Mouse (Mus musculus) frontal cortex, postnatal 25 days (tissue): Measurements from ENCODE around the gene Rlbp1.

Experiments
- DNase-seq, 2 experiments: peaks; one replicate each; pipeline ENCODE4 v3.0.0; 2022; ENCODE audit warnings: low spot score in 2 of 2

Gene Rlbp1

DNA sequence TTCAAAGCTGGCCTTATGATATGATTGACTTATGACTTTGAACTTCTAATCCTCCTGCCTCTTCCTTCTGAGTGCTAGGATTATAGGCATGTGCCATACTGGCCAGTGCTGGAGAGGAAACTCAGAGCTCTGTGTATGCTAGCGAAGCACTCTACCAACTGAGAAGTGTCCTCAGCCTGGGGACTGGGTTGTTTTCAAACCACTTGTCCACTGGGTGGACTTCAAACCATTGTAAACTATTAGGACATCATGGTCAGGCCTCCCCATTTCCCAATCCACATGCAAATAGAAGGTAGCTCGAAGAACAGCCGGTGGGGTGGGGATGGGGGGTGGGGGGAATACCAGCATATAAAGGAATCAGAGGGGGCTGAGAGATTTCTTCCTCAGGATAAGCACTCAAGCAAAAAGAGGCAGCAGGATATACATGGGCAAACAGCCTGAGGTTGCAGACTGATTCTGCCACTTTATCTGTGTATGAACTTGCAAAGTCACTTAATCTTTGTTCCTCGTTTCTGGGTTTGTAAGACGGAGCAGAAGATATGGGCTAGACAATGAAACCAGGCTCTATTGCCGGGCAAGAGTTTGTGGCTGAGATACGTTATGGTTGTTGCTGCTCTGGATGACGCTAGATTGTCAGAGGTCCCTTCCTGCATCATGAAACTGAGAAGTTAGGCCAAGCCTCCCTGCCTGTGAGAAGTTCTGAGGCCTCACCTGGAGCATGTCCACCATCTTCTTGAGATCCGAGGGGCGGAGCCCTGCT is 10.2 kb downstream of the Rlbp1 start:
- no peak for DNase-seq

DNA sequence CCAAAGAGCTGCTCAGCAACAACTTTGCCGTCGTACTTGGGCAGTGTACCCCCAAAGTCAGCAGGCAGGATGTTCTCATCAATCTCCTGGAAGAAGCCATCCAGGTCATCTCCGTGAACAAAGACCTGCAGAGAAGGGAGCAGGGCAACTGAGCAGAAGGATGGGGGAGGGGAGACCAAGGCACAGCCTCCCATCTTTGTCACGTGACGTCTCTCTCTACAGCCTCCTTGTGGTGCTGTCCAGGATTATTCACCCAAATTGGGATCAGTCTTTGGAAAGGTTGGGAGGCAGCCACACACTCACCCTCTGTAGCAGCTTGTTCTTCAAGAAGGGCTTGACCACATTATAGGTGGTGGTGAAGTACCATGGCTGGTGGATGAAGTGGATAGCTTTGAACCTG is 11.3 kb downstream of the Rlbp1 start:
- no peak for DNase-seq

DNA sequence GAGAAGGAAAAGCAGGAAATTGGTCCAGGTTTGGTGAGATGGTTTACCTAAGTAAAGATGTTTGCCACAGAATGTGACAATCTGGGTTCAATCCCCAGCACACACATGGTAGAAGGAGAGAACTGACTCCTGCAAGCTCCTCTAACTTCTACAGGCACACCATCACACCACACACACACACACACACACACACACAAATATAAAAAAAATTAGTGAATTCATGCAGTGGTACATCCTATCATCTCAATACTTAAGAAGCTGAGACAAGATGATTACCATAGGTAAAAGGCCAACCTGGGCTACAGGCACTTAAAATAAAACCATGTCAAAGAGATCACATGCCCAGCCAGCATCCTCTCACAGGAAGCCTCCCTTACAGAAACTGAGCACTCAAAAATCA is 12.8 kb downstream of the Rlbp1 start:
- no peak for DNase-seq

DNA sequence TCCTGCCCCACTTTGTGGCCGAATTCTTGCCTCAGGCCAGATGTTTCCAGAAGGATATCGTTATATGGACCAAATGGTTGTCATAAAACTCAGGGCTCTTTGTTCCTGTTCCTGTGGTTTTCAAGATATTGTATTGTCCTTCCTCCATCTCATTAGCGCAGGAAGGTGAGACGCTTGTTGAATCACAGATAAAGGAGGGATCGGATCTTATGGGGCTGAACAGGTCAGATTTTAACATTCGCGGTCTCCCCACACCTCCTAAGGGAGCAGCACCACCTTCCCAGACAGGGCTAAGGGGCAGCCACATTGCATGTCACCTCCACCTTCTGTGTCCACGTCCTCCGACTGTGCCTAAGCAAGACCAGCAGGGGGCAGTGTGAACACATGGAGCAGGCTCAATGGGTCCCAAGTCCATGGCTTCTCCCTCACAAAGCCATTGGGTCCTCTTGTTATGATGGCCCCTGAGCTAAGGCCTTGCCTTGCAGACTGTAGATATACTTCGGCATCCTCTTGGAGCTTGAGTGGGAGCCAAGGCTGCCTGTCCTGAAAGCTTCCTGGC is 15.4 kb downstream of the Rlbp1 start:
- DNase-seq, result peak in 1 of 2 experiments; percentile 68

DNA sequence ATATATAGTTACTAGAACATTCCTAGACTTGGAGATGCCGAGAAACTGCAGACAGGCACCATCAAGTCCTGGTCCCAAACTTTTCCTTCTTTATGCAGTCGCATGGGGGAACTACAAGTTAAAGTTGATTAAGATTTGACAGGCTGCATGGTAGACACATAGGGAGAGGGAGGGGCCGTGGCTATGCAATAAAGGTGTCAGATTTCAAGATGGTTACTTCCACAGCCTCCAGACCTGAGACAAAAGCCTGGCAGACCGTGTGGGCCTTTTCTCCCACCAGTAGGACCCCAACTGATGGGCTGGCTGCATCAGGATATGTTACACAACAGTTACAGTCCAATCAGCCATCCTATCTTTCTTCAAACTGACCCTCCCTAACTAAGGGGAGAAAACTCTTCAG is 17.4 kb downstream of the Rlbp1 start:
- no peak for DNase-seq

DNA sequence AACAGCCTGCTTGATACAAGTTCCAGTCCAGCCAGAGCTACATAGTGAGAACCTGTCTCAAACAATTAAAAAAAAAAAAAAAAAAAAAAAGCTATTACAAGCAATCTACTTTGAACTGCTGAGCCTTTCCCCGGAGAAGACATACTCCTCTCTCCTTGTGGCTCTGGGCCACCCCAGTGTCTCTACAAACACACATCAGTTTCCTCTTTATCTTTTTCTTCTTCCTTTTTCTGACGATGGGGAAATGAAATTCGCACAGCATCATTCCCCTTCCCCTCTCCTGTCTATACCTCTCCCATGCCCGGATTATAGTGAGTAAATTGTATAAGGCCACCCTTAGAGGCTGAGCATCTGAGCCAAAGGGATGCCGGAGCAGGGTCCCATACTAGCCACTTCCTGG is 18.2 kb downstream of the Rlbp1 start:
- no peak for DNase-seq

DNA sequence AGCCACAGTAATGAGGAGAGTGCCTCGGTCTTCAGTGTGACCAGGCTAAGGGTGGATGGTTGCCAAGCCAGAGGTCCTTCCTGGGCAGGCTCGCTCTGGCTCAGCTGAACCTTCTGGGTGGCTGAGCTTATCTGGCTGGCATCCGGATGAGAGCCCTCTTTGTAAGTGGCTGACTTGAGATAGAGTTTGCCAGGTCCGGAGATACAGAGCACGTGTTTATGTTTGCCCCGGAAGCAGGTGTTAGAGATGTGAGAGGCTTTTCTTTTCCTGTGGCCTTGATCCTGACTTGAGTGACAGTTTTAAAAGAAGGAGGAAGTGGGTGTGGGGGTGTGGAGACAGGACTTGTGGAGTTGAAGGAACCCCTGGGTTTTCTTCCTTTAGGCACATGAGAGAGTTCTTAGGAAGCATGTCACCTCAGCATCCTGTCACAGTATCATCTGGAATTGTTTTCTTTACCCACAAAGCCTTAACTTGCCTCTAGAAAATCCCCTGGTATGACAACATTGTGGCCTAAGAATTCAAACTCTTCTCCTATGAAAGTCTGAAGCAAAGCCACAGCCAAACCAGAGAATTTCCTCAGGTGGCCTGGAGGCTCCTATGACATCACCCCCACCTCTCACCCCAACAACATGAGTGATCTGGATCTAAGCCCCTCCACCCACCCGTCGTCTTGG is 23.3 kb downstream of the Rlbp1 start:
- DNase-seq, result no peak

DNA sequence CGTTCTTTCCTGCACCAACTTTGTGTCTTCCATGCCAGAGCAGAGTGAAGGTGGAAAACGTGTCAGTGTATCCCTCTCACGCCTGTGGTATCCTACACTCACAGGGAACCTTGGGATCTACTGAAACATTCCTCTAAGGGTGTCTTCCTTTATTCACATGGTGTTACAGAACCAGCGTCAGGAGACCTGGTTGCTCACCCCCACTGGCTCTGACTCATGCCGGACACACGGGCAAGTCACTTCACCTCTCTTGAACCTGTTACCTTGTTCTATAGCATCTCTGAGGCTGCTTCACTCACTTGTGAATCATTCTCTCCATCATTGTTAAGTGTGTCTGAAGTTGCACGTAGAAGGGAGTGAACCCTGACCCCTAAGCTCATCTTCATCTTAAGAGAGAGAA is 24.0 kb downstream of the Rlbp1 start:
- DNase-seq, result no peak

DNA sequence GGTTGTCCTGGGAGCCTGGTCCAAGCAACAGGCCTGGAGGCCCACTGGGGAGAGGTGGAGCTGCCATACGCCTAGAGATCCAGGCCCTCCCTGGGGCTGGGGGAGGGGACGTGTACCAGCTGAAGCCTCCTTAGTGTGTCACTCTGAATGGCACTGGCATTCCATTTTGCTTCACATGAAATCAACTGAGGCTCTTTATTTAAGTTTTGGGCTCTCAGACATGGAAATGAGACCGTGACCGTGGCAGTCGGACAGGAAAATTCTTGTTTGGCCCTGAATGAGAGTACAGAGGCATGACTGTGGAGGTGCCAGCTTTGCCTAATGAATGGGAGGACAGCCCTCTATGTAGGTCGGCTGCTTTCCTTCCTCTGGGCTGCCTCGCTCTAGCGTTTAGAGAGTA is 24.6 kb downstream of the Rlbp1 start:
- no peak for DNase-seq

DNA sequence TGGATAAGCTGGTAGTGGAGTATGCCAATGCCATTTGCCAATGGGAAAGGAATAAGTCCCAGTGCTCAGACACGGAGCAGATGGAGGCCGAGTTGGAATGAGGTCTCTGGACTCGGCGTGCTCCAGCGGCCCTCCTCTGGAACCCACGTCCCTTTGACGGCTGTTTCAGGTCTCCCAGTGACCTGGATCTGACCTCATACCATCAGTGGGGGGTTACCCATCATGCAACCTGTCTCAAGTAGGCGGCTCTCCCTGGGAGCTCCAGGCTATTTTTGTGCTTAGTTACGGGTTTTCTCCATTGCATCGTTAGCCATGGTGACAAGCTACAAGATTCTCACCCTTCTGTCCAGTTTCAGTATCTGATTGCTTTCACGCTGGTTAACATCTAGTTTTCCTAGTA is 26.8 kb downstream of the Rlbp1 start:
- DNase-seq, result no peak

DNA sequence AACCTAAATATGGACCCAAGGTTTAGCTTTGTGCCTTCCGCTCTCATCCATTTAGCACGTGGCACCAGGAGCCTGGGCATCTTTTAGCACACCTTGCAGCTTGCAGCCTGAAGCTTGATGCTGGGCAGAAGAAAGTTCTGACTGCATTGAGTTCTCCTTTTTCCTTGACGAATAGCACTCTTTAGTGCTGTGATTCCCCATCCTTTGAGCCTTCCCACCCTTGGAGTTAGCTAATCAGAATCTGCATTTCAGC is 27.7 kb downstream of the Rlbp1 start:
- no peak for DNase-seq

DNA sequence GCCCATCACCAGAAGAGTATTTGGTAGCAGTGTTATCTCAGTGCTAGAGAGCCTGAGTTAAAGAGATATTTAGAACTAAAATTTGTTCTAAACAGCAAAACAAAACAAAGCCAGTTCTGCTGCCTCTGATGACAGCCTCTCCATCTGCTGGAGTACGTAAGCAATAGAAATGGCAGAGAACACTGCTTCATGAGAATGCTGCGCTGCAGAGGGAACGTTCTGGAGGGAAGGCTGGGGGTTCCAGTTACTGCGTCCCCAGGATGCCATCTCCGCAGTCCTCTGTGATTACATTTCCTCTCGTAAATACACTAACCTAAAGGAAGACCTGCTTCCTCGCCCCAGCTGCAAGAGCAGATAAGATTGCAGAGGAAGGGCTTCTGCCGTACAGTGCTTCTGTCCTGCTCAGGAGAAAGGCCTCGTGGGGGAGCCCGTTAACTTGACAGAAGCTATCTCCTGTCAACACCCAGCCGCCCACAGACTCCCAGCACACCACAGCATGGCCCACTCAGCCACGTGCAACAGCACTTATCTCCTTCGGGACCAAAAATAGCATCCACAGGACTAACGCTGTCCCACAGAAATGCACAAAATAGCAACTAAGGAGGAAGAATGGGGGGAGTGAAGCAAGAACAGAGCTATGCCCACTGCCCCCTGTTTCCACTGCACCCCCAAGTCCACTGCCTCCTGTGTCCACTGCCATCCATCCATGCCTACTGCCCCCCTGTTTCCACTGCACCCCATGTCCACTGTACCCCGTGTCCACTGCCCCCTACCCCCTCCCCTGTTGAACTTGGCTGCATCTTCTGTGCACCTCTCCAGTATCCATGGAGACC is 28.3 kb downstream of the Rlbp1 start:
- peak; percentile 53 to 71 for DNase-seq

DNA sequence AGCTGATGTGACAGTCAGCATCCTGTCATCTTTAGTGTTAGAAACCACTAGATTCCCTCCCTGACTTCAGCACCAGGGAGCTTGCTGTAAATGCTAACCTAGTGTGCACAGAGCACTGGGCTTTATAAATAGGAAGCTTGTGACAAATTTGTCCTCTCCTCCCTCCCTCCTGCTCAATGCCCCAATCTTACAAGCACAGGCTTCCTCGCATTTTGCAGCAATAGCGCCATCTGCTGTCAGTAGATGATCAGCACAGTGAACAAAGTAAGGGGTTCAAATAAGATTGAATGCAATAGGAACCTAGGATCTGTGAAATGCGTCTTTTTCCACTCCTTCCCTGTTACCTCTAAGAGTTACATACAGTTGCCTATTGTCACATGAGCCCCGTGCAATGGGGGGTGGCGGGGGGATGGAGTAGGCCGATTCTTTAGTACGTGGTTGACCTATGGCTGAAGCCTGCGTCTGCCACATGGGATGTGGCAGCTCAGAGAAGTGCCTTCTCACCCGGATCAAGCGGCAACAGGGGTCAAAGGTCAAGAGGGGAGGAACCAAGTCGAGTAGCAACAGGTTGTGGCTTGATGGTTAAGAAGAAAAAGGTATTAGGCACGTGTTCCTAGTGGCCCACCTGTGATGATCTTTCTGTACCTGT is 37.0 kb downstream of the Rlbp1 start:
- DNase-seq, result peak; percentile 60 to 71

DNA sequence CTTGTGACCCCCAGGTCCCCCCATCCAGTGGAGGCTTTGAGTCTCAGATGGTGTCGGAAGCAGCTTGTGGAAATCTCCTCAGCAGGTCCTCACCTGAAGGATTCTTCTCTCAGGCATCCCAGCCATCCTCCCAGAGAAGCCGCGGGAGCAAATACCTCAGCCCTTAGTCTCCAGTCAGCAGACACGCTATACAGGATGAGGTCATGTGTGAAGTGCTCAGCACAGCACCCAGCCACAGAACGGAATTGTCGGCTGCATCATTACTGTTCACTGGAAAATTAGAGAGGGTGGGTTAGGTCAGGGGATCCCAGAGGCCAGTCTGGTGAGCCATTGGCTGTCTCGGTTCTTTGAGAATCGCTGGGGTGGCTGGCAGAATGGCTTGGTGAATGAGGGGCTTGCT is 38.0 kb downstream of the Rlbp1 start:
- DNase-seq, result no peak

DNA sequence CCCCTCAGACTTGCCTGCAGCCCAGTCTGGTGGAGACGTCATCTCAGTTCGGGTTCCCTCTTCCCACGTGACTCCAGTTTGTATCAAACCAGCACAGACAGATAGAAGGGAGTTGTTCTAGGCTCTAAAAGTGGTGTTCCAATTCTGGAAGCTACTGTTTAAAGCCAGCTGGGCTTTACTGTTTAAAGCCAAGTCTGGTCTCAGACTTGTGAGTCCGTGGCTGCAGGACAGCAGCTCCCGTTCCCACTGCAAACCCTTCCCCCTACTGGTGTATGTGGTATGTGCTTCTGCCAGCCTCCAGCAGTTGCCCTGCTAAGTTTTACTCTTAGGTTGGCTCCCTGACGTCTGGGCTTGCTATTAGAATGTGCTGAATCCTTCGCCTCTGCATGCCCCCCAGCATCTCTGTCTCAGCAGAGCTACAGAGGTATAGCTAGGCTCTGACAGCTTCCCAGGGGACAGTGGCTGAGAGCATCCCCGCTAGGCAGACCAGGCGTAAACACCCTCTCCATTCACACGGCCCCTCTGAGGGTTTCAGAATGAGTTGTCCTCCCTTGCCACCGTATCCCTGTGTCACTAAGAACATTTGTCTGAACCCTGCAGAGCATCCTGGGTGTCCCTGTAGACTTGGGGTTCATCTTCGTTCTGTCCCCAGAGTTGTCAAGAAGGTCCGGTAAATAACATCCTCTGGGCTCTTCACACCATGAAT is 39.6 kb downstream of the Rlbp1 start:
- no peak for DNase-seq

DNA sequence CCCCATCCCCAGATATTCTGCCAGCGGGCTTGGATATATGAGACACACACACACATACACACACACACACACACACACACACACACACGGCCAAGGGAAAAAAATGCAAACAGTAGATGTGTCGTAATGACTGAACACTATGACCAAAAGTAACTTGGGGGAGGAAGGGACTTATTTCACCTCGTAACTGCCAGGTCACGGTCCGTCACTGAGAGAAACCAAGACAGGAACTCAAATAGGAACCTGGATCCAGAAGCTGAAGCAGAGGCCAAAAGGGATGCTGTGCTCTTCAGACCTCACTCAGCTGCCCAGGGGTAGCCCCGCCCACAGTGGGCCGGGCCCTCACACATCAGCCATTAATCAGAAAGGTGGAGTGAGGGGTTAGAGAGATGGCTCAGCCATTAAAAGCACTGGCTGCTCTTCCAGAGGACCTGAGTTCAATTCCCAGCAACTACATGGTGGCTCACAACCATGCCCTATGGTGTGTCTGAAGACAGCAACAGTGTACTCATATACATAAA is 40.2 kb downstream of the Rlbp1 start:
- DNase-seq, result no peak

DNA sequence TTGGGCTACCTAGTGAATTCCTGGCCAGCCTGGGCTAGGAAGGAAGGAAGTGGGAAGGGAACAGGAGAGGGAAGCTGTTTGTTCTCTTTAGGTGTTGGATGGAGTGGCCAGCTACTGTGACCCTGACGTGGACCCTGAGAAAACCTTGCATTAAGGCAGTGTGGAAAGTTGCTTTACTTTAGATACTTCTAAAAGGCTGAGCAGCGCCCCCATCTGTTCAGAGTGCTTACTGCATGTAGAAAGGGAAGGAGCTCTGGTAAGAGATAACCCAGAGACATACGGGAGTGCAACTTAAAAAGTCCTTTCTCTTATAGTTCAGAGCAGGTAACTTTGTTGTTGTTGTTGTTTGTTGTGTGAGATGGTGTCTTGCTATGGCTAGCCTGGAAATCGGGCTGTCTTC is 40.9 kb downstream of the Rlbp1 start:
- DNase-seq, result peak in 1 of 2 experiments; percentile 55

DNA sequence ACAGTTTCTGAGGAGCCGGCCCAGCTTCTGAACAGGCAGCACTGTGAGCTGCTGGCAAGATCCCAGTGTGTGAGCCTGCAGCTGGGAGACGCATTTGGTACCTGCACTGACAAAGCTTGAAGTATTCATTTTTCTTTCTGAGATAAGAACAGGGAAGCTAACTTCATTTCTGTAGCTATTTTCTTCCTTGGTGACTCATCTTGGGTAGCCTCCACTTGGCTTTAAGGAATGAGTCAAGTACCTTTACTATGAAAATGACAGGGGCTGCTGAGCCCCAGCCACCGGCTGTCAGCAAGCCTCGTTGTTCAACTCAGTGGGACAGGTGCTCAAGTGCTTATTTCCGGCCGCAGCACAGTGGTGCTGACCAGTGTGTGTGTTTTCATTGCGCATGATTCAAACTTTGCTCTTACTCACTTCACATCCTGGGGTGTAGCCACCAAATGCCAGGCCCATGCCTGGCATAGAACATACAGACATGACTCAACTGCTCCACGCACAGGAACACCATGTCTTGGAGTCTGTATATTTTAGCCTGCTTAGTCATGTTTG is 50.4 kb downstream of the Rlbp1 start:
- no peak for DNase-seq

DNA sequence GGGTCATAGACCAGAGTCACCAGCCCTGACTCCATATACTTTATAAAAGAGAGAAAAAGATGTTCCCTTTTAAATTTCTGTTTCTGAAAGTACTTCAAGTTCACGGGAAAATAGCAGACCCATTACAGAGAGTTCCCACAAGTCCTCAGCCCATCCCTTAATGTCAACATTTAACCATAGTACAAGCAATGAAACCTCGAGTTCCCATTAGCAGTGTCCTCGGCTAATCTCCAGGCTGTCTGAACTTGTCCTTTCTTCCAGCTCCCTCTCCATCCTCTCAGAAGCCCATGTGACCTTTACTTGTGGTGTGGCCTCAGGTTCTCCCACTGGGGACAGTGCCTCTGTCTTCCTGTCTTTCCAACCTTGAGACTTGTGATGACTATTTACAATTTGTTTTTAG is 53.4 kb downstream of the Rlbp1 start:
- no peak for DNase-seq

DNA sequence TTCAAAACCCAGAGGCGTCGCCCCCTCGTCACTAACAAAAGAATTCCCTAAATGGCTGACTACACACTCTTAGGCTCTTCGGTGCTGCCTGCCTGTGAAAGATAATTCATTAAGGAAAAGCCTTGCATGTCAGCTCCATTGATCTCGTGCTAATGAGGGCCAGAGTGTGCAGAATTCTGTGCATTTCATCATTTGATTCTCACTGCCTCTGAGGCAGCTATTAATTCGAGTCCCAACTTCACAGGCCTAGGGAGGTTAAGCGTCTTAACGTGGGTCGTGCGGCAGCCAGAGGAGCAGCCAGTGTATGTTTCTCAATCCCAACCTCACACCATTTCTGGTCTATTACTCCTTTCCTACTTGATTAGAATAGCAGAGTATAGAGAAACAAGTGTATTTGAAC is 55.7 kb downstream of the Rlbp1 start:
- no peak for DNase-seq

DNA sequence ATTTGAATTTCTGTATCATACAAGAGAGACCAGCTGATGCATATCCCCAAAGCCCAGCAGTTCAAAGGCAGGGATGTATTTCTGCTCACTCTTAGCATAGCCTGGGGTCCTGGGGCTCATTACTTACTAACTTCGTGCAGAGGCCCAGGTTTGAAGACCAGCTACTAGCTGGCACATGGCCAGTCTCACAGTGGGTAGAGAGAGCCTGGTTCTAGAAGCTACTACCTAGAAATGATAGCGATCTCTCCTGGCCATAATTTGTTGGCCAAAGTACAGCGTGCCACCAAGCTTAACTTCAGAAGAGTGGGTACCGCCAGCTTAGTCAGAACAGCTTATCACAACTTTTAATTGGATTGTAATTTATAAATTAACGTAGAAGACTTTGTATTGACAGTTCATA is 58.1 kb downstream of the Rlbp1 start:
- no peak for DNase-seq
